Mouse (Mus musculus): Measurements from ENCODE around the gene Utp4.

DNA sequence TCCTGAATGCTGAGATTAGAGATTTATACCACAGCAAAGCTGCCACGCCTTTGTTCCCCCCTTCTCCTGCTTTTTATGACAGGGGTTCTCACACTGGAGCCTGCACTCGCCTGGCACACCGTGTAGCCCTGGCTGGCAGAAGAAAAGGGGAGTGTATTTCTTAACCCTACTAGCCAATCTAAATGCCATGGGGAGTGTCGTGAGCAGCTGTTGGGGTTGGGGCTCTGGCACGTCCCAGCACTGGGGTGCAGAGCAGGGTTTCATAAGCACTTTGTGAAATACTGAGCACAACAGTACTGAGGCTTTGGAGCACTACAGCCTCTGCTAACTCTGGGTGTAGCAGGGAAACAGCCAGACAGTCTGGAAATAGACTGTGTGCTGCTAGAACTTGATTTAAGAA, 6.0 kb downstream of the Utp4 start:
- TF ChIP-seq TCF12 (IDR thresholded peaks at IDR 0.05; ENCODE audit: low read depth, low read length) = no peak
- no peak for TF ChIP-seq NELFE (IDR thresholded peaks at IDR 0.05; ENCODE audit: low read depth, low read length)
- TF ChIP-seq RCOR1 (conservative IDR thresholded peaks at IDR 0.05; ENCODE audit: low read depth, low read length) = no peak
- no peak for TF ChIP-seq JUND (conservative IDR thresholded peaks at IDR 0.05; ENCODE audit: low read depth, low read length)
- TF ChIP-seq POLR2A (IDR thresholded peaks at IDR 0.05; ENCODE audit: low read depth, low read length) = no peak
- no peak for TF ChIP-seq CTCF (conservative IDR thresholded peaks at IDR 0.05 in 1 of 2, IDR thresholded peaks at IDR 0.05 in 1 of 2; ENCODE audit: low read depth in 2 of 2, low read length in 2 of 2)
- TF ChIP-seq HCFC1 (IDR thresholded peaks at IDR 0.05; ENCODE audit: low read depth, low read length) = no peak
- TF ChIP-seq E2F4 (IDR thresholded peaks at IDR 0.05; ENCODE audit: insufficient replicate concordance, low read depth, low read length) = no peak
- TF ChIP-seq USF1 (IDR thresholded peaks at IDR 0.05; ENCODE audit: low read depth, low read length) = no peak

Data from CH12.LX (cell line).